Mouse (Mus musculus): ENCODE measurements around the gene Trex1.

The Trex1 gene

DNA sequence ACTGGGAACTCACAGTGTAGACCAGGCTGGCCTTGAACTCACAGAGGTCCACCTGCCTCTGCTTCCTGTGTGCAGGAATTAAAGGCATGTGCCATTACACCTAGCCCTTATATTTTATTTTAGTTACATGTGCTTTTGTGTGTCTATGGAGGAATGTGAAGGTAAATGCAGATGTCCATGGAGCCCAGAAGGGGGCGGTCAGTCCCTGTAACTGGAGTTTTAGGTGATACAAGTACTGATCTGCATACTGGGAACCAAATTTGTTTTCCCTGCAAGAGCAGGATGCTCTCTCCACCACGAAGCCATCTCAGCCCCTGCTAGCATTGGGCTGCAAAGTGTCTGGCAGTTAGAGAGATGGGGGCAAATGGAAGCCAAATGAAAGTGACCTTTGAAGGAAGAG lies 25.4 kb upstream of the Trex1 start:
- DNase-seq = no peak

DNA sequence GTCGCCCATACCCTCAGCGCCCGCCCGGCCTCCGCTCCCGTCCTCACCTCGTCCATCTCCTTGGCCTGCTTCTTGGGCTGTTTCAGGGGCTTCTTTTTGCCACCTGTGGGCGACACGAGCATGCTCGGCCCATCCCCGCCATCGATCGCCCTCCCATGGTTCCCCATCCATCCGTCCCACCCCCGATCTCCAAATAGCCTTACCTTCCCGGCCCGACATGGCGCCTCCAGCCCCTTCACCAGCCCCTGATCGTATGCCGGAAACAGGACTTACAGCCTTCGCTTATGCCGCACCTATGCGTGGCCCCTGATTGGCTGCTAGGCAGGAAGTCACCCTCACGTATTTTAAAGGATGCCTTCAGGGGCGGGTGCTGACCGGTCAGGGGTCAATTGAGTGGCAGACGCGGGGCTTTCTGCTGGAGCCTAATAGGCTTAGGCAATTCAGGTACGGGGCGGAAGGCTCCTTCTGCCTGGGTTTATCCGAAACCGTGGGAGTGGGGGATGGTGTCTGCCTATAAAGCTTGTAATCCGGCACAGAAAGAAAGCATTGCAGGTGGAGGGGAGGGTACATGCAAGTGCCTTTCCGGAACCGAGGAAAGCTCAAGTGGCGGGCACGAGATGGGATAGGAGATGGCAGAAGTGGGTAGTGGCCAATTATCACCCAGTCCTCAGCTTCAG lies 22.7 kb upstream of the Trex1 start, which contains the start of the genes Ccdc51 and Tma7:
Ccdc51 (plus strand) TSS at position 370 of the 677 bp plus-strand sequence.
Tma7 (minus strand) TSS at position 464 of the 677 bp plus-strand sequence.
- peak; percentile 86 for DNase-seq

GRCm38 (mm10) chr9:109081749-109082123 lies 22.2 kb upstream of the Trex1 start:
- no peak for DNase-seq

GRCm38 (mm10) chr9:109080516-109080915 lies 21.0 kb upstream of the Trex1 start:
- no peak for DNase-seq

- DNase-seq = peak; percentile 91
These were observed 14.4 kb upstream of the Trex1 start, which contains the start of gene Atrip for GRCm38 (mm10) chr9:109073661-109074573. Gene Atrip (minus strand): TSS chr9:109074124.

DNA sequence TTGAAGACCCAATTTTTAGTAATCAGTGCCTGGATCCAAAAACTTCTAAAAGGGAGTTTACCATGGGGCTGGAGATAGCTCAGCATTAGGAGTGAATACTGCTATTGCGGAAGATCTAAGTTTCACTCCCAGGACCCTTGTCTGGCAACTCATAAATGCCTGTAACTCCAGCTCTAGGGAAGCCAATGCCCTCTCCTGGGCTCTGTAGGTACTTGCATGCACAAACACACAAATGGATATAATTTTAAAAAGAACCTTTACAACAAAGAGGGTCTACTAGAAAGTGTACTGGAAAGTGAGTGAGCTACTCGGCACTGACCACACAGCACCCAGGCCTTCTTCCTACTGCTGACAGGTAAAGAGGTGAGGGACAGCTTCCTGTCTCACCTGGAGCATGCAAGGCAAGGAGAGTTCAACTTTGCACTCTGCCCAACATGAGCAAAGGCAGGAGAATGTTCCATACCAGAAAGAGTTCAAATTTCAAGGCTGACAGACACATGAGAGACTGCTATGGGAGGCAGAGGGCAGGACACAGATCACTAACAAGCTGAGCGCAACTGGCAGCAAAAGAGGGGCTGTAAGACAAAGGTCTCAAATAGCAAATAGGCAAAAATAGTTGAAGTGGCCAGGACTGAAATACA lies 8.7 kb upstream of the Trex1 start:
- no peak for DNase-seq

- DNase-seq = no peak
These were observed 1.4 kb upstream of the Trex1 start for GRCm38 (mm10) chr9:109060898-109061295.

GRCm38 (mm10) chr9:109060184-109060897 lies 807 bp upstream of the Trex1 start:
- DNase-seq = peak; percentile 60

GRCm38 (mm10) chr9:109058006-109058765 lies 1.3 kb downstream of the Trex1 start:
- no peak for DNase-seq

GRCm38 (mm10) chr9:109057543-109057942 lies 2.0 kb downstream of the Trex1 start:
- DNase-seq = no peak

DNA sequence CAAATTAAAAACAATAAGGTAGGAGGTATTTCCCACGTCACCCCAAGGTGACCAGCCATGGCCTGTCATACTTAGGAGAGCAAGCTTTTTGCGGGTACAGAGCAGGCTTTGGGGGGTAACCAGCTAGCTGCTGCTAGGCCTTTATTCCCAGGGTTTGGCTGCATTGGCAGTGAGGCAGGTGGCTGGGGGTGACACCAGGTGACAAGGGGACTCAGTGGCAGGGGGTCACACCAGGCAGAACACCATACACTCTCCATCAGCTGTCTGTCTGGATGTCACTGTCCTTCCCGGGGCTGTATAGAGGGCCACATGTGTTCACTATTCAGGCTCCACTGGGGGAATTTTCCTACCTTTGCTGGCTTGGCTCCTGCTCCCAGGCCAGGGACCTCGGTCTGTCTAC lies 2.6 kb downstream of the Trex1 start:
- DNase-seq = no peak

DNA sequence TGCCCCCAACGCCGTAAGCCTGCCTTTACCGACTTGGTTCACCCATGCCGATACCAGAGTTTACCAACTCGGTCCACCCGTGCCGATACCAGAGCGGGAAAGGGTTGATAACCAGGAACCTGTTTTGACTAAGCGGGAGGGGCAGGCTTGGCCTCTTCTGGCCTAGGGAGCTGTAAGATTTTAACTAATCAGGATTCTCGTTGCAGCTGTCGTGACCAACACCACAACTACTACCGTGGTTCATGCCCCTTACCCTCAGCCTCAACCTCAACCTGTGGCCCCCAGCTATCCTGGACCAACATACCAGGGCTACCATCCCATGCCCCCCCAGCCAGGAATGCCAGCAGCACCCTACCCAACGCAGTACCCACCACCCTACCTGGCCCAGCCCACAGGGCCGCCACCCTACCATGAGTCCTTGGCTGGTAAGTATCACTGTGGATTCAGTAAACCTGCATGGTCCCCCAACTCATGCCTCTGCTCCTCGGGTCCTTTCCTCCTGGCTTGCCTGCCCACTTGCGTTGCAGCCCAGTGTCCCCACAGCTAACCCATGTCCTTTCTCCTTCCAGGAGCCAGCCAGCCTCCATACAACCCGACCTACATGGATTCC lies 3.3 kb downstream of the Trex1 start:
- DNase-seq = no peak

GRCm38 (mm10) chr9:109055271-109056030 lies 4.1 kb downstream of the Trex1 start:
- peak; percentile 54 for DNase-seq

DNA sequence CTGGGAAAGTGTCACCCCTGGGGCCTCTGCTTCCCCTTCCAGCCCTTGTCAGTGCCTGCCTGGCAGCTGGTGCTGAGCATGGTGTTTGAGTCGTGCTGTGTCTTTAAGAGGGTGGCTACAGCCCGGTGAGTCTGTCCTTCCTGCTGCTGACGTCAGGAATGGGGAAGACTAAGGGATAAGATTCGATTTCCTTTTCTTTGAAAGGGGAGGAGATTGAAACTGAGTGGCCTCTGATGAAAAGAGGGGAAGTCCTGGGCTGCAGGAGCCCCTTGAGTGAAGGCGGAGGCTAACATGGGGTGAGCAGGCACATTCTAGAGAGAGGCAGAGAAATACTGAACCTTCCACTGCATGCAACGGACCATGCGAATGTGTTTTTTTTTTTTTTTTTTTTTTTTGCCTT lies 4.8 kb downstream of the Trex1 start:
- DNase-seq = peak; percentile 78

DNA sequence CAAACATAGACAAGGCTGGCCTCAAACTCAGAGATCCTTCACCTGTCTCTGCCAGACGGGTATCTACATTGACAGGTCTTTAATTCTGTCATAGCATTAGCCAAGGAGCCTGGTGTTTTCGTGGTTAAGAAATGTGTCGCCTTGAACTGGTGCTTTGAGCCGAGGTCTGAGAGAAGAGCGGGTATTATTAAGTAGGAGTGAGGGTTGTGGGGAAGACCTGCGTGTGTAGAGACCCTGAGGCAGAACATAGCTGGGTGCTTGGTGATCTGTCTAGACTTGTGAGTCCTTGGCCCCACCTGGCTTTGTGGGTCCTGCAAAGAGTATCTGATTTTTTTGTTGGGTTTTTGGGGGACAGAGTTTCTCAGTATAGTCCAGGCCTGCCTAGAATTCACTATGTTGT lies 5.7 kb downstream of the Trex1 start:
- no peak for DNase-seq

DNA sequence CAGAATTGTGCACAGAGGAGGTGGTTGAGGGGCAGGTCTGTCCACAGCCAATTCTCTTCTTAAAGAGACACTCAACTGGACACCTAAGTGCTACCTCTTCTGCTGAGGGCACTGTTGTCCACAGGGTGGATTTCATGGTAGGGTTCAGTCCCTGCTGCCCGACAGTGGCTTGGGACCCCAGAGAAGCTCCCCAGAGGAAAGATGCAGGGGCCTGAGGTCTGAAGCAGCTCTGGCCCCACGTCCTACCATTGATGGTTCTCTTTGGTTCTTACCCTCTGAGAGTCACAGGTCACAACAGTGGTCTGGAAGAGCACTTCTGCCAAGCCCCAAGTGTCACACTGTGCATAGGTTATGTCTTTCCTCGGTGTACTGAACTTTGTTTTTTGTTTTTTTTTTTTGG lies 6.2 kb downstream of the Trex1 start:
- DNase-seq = no peak

GRCm38 (mm10) chr9:109052490-109053260 lies 6.9 kb downstream of the Trex1 start:
- no peak for DNase-seq

DNA sequence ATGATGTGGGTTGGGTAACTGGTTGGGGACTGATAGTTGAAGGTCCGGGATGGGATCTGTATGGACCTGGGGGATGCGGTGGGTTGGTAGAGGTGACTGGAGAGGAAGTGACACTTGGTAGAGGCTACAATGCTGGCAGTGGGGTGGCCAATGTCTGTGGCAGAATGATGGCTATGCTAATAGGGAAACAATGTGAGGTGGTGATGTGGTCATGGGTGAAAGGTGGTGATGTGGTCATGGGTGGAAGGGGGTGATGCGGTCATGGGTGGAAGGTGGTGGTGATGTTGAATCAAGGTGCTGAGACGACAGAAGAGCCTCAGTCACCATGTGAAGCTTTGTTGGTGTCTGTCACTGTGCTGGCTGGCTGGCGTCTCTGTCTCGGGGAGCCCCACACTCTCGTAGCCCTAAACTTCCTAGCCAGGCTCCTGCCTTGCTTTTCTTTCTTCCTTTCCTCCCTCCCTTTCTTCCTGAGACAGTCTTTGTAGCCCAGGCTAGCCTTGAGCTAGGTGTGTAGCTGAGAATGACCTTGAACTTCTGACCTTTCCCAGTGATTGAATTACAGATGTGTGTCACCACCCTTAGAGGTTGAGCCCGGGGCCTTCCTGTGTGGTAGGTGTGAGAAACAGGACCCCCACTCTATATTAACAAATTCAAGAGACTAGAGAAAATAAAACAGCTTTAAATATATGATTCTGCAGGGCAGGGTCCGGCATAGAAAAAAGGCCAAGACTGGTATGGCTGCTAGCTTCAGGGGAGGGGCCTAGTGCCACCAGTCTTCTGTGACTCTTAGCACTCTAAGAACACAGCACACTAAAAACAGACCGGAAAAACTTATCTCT lies 7.7 kb downstream of the Trex1 start:
- no peak for DNase-seq

DNA sequence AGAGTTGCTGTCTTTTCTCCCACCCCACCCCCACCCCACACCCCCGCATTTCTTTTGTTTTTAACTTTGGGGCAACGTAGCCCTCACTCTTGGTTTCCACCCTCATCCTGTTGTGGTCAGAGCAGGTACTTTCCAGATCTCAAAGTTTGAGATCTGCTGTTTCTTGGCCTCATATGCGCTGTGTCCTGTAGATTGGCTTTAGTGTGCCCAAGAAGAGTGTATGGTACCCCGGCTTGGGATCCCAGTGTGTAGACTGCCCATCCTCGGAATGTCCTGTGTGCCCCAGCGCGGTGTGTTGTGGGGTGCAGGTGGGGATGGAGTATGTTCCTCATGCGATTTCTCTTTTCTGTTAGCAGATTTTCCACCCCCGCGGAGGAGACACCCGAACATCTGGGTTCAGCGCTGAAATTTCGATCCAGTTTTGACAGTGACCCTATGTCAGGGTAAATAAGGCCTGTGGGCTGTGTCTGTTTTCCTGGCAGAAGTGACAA lies 8.5 kb downstream of the Trex1 start:
- DNase-seq = no peak

Data from cerebellum, adult 9-10 months (tissue).